Mouse (Mus musculus) left cerebral cortex, adult 9 months (tissue): ENCODE measurements around the gene Olfr31.

Source experiments
- DNase-seq, 2 experiments: peaks; one replicate each; pipeline ENCODE4 v3.0.0; 2022; ENCODE audit warnings: low spot score in 2 of 2

Olfr31 gene

DNA sequence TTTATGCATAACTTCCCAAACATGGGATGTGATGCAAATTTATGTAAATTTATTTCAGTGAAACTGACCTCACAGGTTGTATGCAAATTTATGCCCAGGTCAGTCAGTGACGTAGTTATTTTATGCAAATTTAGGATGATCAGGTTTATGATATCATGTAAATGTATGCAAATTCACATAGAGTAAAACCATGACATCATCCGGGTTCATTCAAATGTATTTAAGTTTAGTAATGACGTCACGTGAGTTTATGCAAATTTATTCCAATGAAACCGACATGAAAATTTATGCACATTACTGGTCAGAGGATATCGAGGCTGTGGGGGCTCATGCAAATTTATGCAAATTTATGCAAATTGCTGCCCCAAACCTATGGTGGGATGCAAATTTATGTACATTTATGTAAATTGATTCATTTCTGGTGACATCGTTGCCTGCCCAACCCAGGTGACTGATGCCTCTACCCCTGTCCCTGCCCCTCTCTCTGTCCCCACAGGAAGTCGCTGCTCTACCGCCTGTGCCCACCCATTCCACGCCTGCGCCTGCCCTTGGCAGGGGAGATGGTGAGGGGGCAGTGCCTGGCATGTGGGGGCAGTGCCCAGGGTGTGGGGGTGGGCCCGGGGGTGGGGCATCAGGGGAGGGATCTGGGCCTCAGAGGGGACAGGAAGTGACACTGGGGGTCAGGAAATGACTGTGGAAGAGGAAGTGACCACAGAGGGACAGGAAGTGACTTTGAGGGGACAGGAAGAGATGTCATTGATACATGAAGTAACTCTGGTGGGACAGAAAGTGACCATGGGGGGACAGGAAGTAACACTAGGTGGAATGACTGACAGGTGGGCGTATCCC lies 32.1 kb downstream of the Olfr31 start:
- DNase-seq: no peak

GRCm38 (mm10) chr14:14355360-14355646 lies 32.7 kb downstream of the Olfr31 start:
- DNase-seq: no peak
